Mouse (Mus musculus): ENCODE data around the gene Olfr1151.

Olfr1151 gene

GRCm38 (mm10) chr2:87855562-87855961 is at the start of gene Olfr1151:
Olfr1151 (plus strand) TSS chr2:87855862.
- no peak for DNase-seq

- DNase-seq: no peak
These were observed 46.1 kb upstream of the Olfr1151 start, which contains the start of gene Olfr1145 for GRCm38 (mm10) chr2:87809522-87809921. Olfr1145 (plus strand) TSS chr2:87809822.

- no peak for DNase-seq
These were observed 25.4 kb upstream of the Olfr1151 start, which contains the start of gene Olfr1148 for GRCm38 (mm10) chr2:87830233-87830632. Olfr1148 (plus strand) TSS chr2:87830533.

- no peak for DNase-seq
These were observed 12.0 kb upstream of the Olfr1151 start, which contains the start of gene Olfr1150-ps1 for GRCm38 (mm10) chr2:87843693-87844092. Olfr1150-ps1 (plus strand) TSS chr2:87843993.

GRCm38 (mm10) chr2:87866192-87866591 is 10.5 kb downstream of the Olfr1151 start, which contains the start of gene Olfr1152:
Olfr1152 (plus strand) TSS chr2:87866492.
- no peak for DNase-seq

GRCm38 (mm10) chr2:87894662-87895061 is 39.0 kb downstream of the Olfr1151 start, which contains the start of gene Olfr1153:
Olfr1153 (plus strand) TSS chr2:87894962.
- no peak for DNase-seq

DNA sequence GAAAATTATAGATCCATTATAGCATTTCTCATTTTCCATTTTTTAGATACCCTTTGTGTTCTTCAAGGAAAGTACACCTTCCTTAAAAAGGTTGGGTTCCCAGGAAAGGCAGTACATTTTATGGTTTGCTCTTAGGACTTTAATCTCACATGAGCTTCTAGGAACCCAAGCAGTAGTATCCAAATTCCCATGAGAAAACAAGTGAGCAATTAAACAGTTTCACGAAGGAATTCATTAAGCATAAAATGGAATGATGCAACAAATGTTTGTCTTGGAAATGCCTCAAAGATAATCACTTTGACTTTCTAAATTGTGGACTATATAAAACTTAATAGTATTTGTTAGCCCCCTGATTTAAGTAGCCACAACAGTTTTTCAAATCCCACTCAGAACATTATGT is 49.4 kb downstream of the Olfr1151 start, which contains the start of gene Olfr1154:
Gene Olfr1154 (minus strand): TSS at position 101 of the 400 bp plus-strand sequence.
- DNase-seq: no peak

Data from cerebellum, adult 9-11 months (tissue).